8 mouse cellular contexts compared by ENCODE assay signal in genomic region chr12:69538362-69538950, GRCm38 (mm10). TPM values are rescaled to one million over a fixed set of nuclear protein-coding genes. Genes with fewer than 3 reads are reported as not detected.
DNase-seq lines count a peak whose midpoint lies in the region; ATAC-seq lines count a peak whose summit lies in the region.

No protein-coding gene starts in this region.

- no peaks in the 10 kb centered on the region for H3K9me3 ChIP-seq in forebrain, embryonic 12.5 days
- H3K9me3 ChIP-seq in intestine, embryonic 16.5 days (ENCODE audit: control insufficient read depth, low read length): no peaks in the 10 kb centered on the region

- H3K27ac ChIP-seq in forebrain, embryonic 12.5 days: peak overlapping the region; percentile 71
- H3K27ac ChIP-seq in intestine, embryonic 16.5 days (ENCODE audit: low read length): peak overlapping the region; percentile 86

- peaks cover 30% of the 10 kb centered on the region for H3K4me1 ChIP-seq in forebrain, embryonic 12.5 days
- peaks cover 18% of the 10 kb centered on the region for H3K4me1 ChIP-seq in intestine, embryonic 16.5 days (ENCODE audit: control insufficient read depth, insufficient read depth, low read length)

- H3K4me3 ChIP-seq in forebrain, embryonic 12.5 days (replicated peaks): no peak overlapping the region
- H3K4me3 ChIP-seq in intestine, embryonic 16.5 days (ENCODE audit: low read length): peak overlapping the region; percentile 35

- peak; percentile 45 for DNase-seq in lung, postnatal 36 days
- no peak for DNase-seq in lung, postnatal 10 days
- DNase-seq in naive thymus-derived CD4-positive, alpha-beta T cell, adult 2 months (ENCODE audit: low read depth): peak; percentile 39
- no peak for DNase-seq in adrenal gland, adult 8-10 months
- no peak for DNase-seq in thymus, postnatal 4 days
- no peak for DNase-seq in kidney, postnatal 25 days

- WGBS in forebrain, embryonic 12.5 days: 72% methylated on average over 4 of the region's 4 CpGs
- 43% methylated on average over 4 of the region's 4 CpGs for WGBS in intestine, embryonic 16.5 days

- no peak overlapping the region for H3K4me2 ChIP-seq in forebrain, embryonic 12.5 days
- H3K4me2 ChIP-seq in intestine, embryonic 16.5 days (ENCODE audit: low read depth, low read length): peak overlapping the region; percentile 70

- H3K9ac ChIP-seq in forebrain, embryonic 12.5 days: no peak overlapping the region
- H3K9ac ChIP-seq in intestine, embryonic 16.5 days (ENCODE audit: low read depth, low read length): peak overlapping the region; percentile 59

- ATAC-seq in forebrain, embryonic 12.5 days (ENCODE audit: low FRiP score): no peak
- ATAC-seq in intestine, embryonic 16.5 days: no peak; the same call in 1 of the 2 replicates

- no peaks in the 10 kb centered on the region for H3K27me3 ChIP-seq in forebrain, embryonic 12.5 days
- no peaks in the 10 kb centered on the region for H3K27me3 ChIP-seq in intestine, embryonic 16.5 days (replicated peaks; ENCODE audit: control insufficient read depth, insufficient read depth, low read length)

- H3K36me3 ChIP-seq in forebrain, embryonic 12.5 days (replicated peaks): no peaks in the 10 kb centered on the region
- H3K36me3 ChIP-seq in intestine, embryonic 16.5 days (ENCODE audit: control insufficient read depth, insufficient read depth, low read length): no peaks in the 10 kb centered on the region

RNA-seq across cellular contexts. Expression of gene Vcpkmt, which starts 44.4 kb away (rescaled TPM):
- 24.1 and 29.1 TPM in 2 replicates for polyA plus RNA-seq in forebrain, embryonic 12.5 days (2016; fragmentation: Nextera tagmentation; extraction: Ambion mirVana)
- 23.7 and 24.2 TPM in 2 replicates for polyA plus RNA-seq in intestine, embryonic 16.5 days (2015; fragmentation: Nextera tagmentation; extraction: Ambion mirVana)
- 10 to 100 TPM; 14.5 to 21.8 (median 18.3) TPM for total RNA-seq in adrenal gland, adult 8-10 months (2022)

Comparison
In these comparisons a context has a peak if more than half of its experiments do, and no peak if none do; other contexts are left out.
1. DNase-seq: peak in lung, postnatal 36 days (single experiment) and naive thymus-derived CD4-positive, alpha-beta T cell, adult 2 months (single experiment); none in lung, postnatal 10 days (single experiment), adrenal gland, adult 8-10 months (single experiment), thymus, postnatal 4 days (single experiment) and kidney, postnatal 25 days (0 of 2).